Comparison of ENCODE assay signal across 9 mouse cellular contexts in genomic region chr7:113765133-113765532, GRCm38 (mm10). TPM values are rescaled to one million over a fixed set of nuclear protein-coding genes. Genes with fewer than 3 reads are reported as not detected.
A peak's percentile ranks its signal among the peaks of the same experiment; 100 is the strongest.
DNase-seq lines count a peak whose midpoint lies in the region; ATAC-seq and TF ChIP-seq lines count a peak whose summit lies in the region.
"Had no signal": no experiment of that assay in that cellular context is flagged by ENCODE, and none has a peak within 500 bp of the region (broad histone marks: within the 10 kb centered on the region; RNA-seq: fewer than 3 reads in every experiment).

No protein-coding gene starts in this region.

- no peak overlapping the region for H3K9ac ChIP-seq in heart, embryonic 12.5 days
- H3K9ac ChIP-seq in neural tube, embryonic 12.5 days, result no peak overlapping the region
- H3K9ac ChIP-seq in hindbrain, postnatal 0 days (replicated peaks; ENCODE audit: low read length), result no peak overlapping the region

- no peak for DNase-seq in heart, postnatal 14 days
- DNase-seq in neural tube, embryonic 10.5 days (ENCODE audit: extremely low spot score, low spot score), result no peak
- no peak for DNase-seq in hindbrain, postnatal 0 days (ENCODE audit: low spot score)
- DNase-seq in spleen, adult 12 weeks (ENCODE audit: low spot score), result no peak
- no peak for DNase-seq in gastrocnemius, adult 8-10 months (ENCODE audit: low spot score in 2 of 2)

- no peaks in the 10 kb centered on the region for H3K27me3 ChIP-seq in heart, embryonic 12.5 days (replicated peaks)
- H3K27me3 ChIP-seq in neural tube, embryonic 12.5 days (replicated peaks), result peaks cover 47% of the 10 kb centered on the region
- H3K27me3 ChIP-seq in hindbrain, postnatal 0 days (ENCODE audit: insufficient read depth, low read length), result no peaks in the 10 kb centered on the region

- 0 out of 2 replicates have a peak, but pooled peaks cover 6% of the 10 kb centered on the region for H3K9me3 ChIP-seq in heart, embryonic 12.5 days (replicated peaks)
- peaks cover 6% of the 10 kb centered on the region; the same call in 1 of the 2 replicates for H3K9me3 ChIP-seq in neural tube, embryonic 12.5 days
- 0 out of 2 replicates have a peak, but pooled peaks cover 4% of the 10 kb centered on the region for H3K9me3 ChIP-seq in hindbrain, postnatal 0 days (ENCODE audit: low read length)

- 0 out of 2 replicates have a peak overlapping the region, but pooled peaks have one; percentile 6 for H3K27ac ChIP-seq in heart, embryonic 12.5 days (ENCODE audit: poor library complexity, severe bottlenecking)
- H3K27ac ChIP-seq in neural tube, embryonic 12.5 days, result no peak overlapping the region
- H3K27ac ChIP-seq in hindbrain, postnatal 0 days, result no peak overlapping the region

- no peak for TF ChIP-seq CTCF in hindbrain, postnatal 0 days (IDR thresholded peaks at IDR 0.05; ENCODE audit: low read depth)

- WGBS in heart, embryonic 12.5 days, result 83% methylated on average over 5 of the region's 5 CpGs
- 85% methylated on average over 5 of the region's 5 CpGs for WGBS in neural tube, embryonic 12.5 days
- WGBS in hindbrain, postnatal 0 days, result 71% methylated on average over 5 of the region's 5 CpGs

- intact Hi-C loops in heart, postnatal 14 days (cut with DNase I), result loop anchor here (5.0 kb wide), 2 partner anchors 142 to 197 kb away; no protein-coding TSS in a partner anchor

- peaks cover 37% of the 10 kb centered on the region for H3K4me1 ChIP-seq in heart, embryonic 12.5 days (replicated peaks)
- peaks cover 18% of the 10 kb centered on the region; the same call in 1 of the 2 replicates for H3K4me1 ChIP-seq in neural tube, embryonic 12.5 days
- H3K4me1 ChIP-seq in hindbrain, postnatal 0 days (ENCODE audit: insufficient read depth, low read length), result 0 out of 2 replicates have a peak, but pooled peaks cover 4% of the 10 kb centered on the region

- no peaks in the 10 kb centered on the region for H3K36me3 ChIP-seq in heart, embryonic 12.5 days
- H3K36me3 ChIP-seq in neural tube, embryonic 12.5 days, result no peaks in the 10 kb centered on the region
- no peaks in the 10 kb centered on the region for H3K36me3 ChIP-seq in hindbrain, postnatal 0 days (ENCODE audit: insufficient read depth, low read length)

- H3K4me2 ChIP-seq in heart, embryonic 12.5 days, result peak overlapping the region; percentile 90
- peak overlapping the region; percentile 95 for H3K4me2 ChIP-seq in neural tube, embryonic 12.5 days (replicated peaks)
- H3K4me2 ChIP-seq in hindbrain, postnatal 0 days (ENCODE audit: low read depth, low read length), result peak overlapping the region; percentile 83

- no peak overlapping the region for H3K4me3 ChIP-seq in heart, embryonic 12.5 days
- H3K4me3 ChIP-seq in neural tube, embryonic 12.5 days, result no peak overlapping the region
- H3K4me3 ChIP-seq in hindbrain, postnatal 0 days (ENCODE audit: low read length), result no peak overlapping the region
- H3K4me3 ChIP-seq: myocyte had no signal

- ATAC-seq in heart, embryonic 12.5 days (ENCODE audit: insufficient number of reproducible peaks, low FRiP score), result no peak
- no peak for ATAC-seq in neural tube, embryonic 12.5 days (ENCODE audit: low FRiP score, low read depth)
- no peak for ATAC-seq in hindbrain, postnatal 0 days

RNA-seq across cellular contexts. Expression of gene Spon1, which starts 0.7 kb away (rescaled TPM):
- 98.7 and 99.8 TPM in 2 replicates for polyA plus RNA-seq in heart, embryonic 12.5 days (2016; fragmentation: Nextera tagmentation; extraction: Ambion mirVana)
- total RNA-seq in heart, postnatal 14 days (2021), result 10 to 100 TPM in 1 of 2 experiments, 1 to 10 TPM in 1; 9.0 to 13.1 TPM
- polyA plus RNA-seq in neural tube, embryonic 12.5 days (2016; fragmentation: Nextera tagmentation; extraction: Ambion mirVana), result 85.9 and 86.4 TPM in 2 replicates
- total RNA-seq in hindbrain, postnatal 0 days (2014; rRNA removed), result 42.6 and 43.8 TPM in 2 replicates
- polyA plus RNA-seq in hindbrain, postnatal 0 days (2015; fragmentation: Nextera tagmentation; extraction: Ambion mirVana), result 50.3 TPM in 2 replicates
- 1 to 10 TPM; 1.0 to 4.8 (median 2.0) TPM for total RNA-seq in gastrocnemius, adult 8-10 months (2022)
- total RNA-seq: CH12.LX had no signal
